Mouse (Mus musculus): ENCODE measurements at regions not wholly inside any gene's neighbourhood (a gene's known extent, or its start where the extent isn't known, plus 50 kb on each side); places are given as distances from the start of the nearest gene placed in this dataset.

GRCm38 (mm10) chr12:42369029-42369577, 882.9 kb upstream of the Lrrn3 start:
- CTCF ChIA-PET, result no interaction called here

GRCm38 (mm10) chr12:42338996-42339680, 852.9 kb upstream of the Lrrn3 start:
- CTCF ChIA-PET, result interaction anchor here (0.8 kb wide), 1 partner anchor 560 kb away, joined by 9 read pairs; no protein-coding TSS in a partner anchor

DNA sequence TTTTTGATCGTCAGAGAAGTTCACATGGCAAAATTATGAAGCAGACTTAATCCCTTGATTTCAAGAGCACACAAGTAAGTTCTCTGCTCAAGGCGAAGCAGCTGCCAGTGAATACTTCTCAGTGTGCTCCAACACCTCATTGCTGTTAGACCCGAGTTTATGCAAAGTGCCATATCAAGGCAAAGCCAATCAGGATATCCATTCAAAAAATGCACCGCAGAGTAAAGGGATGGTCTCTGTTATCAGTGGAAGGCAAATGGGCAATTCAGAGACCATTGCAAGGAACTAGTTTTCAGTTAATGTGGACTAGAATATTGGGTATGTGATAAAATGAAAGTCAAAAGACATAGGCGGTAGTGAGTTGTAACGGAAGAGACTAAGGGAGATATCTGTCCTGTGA, 820.2 kb upstream of the Lrrn3 start:
- CTCF ChIA-PET, result no interaction called here

DNA sequence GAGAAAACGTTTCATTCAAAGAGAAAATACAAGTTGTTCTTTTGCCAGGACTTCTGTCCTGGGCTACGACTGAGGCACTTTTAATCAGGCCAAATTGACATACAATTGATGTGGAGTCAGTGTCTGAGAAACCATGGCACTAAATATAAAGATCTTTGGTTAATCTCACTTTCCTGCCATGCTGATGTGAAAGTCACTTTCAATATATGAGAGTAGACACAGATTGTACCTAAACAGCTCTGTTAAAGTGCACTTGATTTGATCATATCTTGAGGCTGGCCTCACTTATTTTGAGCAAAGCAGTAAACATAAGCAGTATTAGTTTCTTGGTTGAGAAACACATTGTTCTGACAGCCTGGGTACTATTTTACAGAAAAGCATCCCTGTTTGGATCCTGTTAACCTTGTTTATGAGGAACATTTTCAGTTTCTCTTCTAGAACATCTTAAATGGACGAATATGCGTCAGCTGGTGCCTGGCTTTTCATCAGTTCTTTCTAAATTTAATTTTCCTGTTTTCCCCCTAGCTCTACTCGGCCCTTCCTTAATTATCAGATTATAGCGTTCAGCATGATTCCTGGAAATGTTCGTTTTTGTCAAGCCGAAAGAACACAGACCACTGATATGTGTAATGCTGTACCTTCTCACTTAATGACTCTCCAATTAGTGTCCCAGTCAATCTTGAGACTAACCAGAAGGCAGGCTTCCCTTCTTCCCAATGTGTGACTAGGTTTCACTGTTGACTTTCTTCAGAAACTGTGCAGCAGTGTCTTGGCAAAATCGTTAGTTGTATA, 791.2 kb upstream of the Lrrn3 start:
- CTCF ChIA-PET, result no interaction called here

DNA sequence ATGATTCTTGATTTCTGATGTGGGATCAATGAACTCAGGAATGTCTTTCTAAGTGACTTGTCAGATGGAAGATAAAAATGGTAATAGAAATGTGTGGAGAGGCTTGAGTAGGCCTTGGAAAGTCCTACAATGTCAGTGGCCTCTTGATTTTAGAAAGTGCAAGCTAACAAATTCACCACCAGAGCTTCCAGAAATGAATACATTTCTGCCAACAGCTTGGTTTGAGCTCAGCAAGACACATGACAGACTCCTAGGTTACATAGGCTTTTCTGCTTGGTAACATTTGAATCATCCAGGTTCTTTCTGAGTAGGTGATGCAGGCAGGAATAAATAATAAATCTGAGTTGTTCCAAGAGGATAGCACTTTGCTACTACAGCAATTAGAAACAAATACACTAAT, 764.2 kb upstream of the Lrrn3 start:
- CTCF ChIA-PET, result no interaction called here

- CTCF ChIA-PET, result no interaction called here
Measured at GRCm38 (mm10) chr12:42229235-42229634, 743.0 kb upstream of the Lrrn3 start.

DNA sequence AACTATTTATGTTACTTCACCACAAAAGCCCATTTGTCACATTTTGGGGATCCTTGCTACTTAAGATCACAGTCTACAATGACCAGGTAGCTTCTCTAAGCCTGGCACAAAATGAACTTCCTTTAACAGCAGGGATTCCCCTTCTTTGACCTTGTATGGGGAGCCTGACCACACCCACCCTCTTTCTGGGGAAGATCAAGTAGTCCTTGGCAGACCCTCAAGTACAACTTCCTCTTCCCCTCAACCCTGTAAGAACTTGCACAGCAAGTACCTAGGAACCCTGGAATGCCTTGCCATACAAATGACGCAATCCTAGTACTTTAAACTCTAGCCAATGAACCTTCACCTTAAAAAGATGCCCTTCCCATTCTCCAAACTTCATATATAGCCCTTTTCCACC, 695.4 kb upstream of the Lrrn3 start:
- CTCF ChIA-PET, result no interaction called here

- CTCF ChIA-PET, result no interaction called here
Measured at GRCm38 (mm10) chr12:42179947-42180669, 693.9 kb upstream of the Lrrn3 start.

DNA sequence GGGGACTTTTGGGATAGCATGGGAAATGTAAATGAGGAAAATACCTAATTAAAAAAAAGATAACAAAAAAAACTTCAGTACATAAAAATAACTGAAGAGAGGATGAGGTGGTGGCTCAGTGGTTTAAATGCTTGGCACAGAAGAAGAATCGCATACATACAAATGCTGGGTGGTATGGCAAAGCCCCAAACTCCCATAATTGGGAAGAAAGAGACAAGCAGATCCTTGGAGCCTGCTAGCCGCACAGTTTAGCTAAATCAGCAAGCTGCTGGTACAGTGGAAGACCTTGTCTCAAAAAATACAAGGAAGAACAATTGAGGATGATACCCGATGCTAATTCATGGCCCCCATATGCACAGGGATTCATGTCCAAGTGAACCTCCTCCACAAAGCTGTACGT, 661.7 kb upstream of the Lrrn3 start:
- CTCF ChIA-PET, result interaction anchor here (0.8 kb wide), 1 partner anchor 1183 kb away, joined by 3 read pairs; no protein-coding TSS in a partner anchor

DNA sequence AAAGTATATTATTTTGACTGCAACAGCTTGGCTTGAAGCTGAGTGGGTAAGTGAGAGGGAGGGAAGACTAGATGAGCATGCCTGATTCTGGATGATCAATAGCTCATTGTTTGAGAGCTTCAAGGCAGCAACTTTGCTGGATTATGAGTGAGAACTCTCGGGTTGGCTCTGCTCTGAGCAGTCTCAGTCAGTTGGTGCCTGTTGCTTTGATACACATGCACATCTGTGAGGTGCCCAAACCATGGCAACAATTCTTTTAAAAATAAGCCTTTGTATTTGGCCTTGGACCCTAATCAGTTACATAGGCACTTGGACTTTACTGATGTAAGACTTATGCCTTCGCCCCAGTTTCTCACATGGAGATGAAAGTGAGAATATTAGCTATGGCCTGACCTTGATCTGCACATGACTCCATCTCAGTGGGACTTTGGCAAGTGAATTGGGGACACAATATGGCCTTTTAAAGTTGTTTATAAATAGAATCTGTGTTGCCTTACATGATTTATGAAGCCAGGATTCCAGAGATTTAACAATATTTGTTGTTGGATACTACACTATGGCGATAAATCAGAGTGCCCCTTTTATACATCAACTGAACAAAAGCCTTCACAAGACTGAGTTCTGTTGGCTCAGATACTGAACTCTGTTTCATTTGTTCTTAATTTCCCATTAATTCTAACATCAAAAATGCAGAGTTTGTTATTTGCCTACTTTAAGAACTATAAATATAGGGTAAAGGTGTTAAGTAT, 652.6 kb upstream of the Lrrn3 start:
- CTCF ChIA-PET, result no interaction called here

GRCm38 (mm10) chr12:42138177-42138576, 651.9 kb upstream of the Lrrn3 start:
- CTCF ChIA-PET, result no interaction called here

DNA sequence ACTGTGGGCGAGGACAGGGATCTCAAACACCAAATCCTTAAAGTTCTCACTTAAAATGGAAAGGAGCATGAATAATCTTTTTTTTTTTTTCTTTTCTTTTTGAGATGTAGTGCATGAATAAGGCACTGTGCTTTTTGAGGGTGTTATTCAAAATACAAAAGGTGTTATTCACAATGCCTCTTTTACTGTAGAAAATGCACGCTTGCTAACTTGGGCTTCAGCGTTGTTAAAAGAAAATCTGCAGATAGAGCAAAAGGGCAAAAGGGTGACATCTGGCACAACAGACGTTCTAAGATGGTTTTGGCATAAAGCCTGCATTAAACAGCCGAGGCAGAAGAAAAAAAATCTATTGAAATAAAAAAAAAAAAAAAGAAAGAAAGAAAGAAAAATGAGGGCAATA, 651.5 kb upstream of the Lrrn3 start:
- CTCF ChIA-PET, result no interaction called here

- CTCF ChIA-PET, result no interaction called here
Measured at GRCm38 (mm10) chr12:42100189-42100588, 614.0 kb upstream of the Lrrn3 start.

DNA sequence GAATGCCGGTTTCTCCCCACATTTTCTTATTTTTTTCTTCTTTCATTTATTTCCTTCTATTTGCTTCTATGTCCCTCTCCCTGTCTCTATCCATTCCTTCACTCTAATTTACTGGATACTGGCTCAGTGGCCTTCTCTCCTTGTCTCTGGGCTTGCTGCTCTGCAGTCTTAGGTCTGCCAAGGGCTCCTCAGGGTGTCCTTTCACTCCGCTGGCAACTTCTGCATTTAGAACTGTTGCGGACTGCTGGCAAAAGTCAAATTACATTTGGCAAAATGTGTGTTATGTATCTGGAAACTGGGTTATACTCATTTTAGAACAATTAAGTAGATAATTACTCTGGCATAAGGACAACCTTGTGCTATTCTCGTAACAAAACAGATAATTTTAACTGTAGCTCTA, 584.2 kb upstream of the Lrrn3 start:
- CTCF ChIA-PET, result no interaction called here

- CTCF ChIA-PET, result no interaction called here
Measured at GRCm38 (mm10) chr12:42063745-42064144, 577.5 kb upstream of the Lrrn3 start.

GRCm38 (mm10) chr12:42049056-42049455, 562.8 kb upstream of the Lrrn3 start:
- CTCF ChIA-PET, result no interaction called here

GRCm38 (mm10) chr12:42027874-42028273, 541.6 kb upstream of the Lrrn3 start:
- CTCF ChIA-PET, result no interaction called here

- CTCF ChIA-PET, result no interaction called here
Measured at GRCm38 (mm10) chr12:42017506-42017905, 531.3 kb upstream of the Lrrn3 start.

GRCm38 (mm10) chr12:42008827-42009383, 522.7 kb upstream of the Lrrn3 start:
- CTCF ChIA-PET, result no interaction called here

- CTCF ChIA-PET, result no interaction called here
Measured at GRCm38 (mm10) chr12:42006912-42007311, 520.7 kb upstream of the Lrrn3 start.

Data from spleen, embryonic (tissue).